32 mouse cellular contexts compared by ENCODE assay signal in genomic region chr16:52804365-52804764, GRCm38 (mm10).
"Had no signal": no experiment of that assay in that cellular context is flagged by ENCODE, and none has a peak within 500 bp of the region (broad histone marks: within the 10 kb centered on the region; RNA-seq: fewer than 3 reads in every experiment).

No protein-coding gene starts in this region.

- H3K4me1 ChIP-seq: limb, embryonic 10.5 days; limb, embryonic 12.5 days; limb, embryonic 13.5 days; limb, embryonic 15.5 days; liver, embryonic 12.5 days; liver, embryonic 13.5 days; liver, embryonic 15.5 days; lung, embryonic 15.5 days; megakaryocyte, embryonic 14.5 days; midbrain, embryonic 10.5 days; midbrain, embryonic 12.5 days; midbrain, embryonic 13.5 days; midbrain, embryonic 15.5 days; neural tube, embryonic 12.5 days had no signal

- H3K4me3 ChIP-seq: limb, embryonic 10.5 days; limb, embryonic 12.5 days; limb, embryonic 13.5 days; limb, embryonic 15.5 days; liver, embryonic 12.5 days; liver, embryonic 13.5 days; liver, embryonic 15.5 days; lung, embryonic 15.5 days; megakaryocyte, embryonic 14.5 days; midbrain, embryonic 10.5 days; midbrain, embryonic 12.5 days; midbrain, embryonic 13.5 days; midbrain, embryonic 15.5 days; myocyte; neural tube, embryonic 12.5 days had no signal

- DNase-seq: left cerebral cortex, postnatal 4 days; liver; liver, embryonic 13.5 days; liver, postnatal 0 days; lung, adult 18-20 months; lung, adult 2 months; lung, embryonic 14.5 days; lung, postnatal 10 days; lung, postnatal 14 days; lung, postnatal 36 days; lung, postnatal 4 days; midbrain, embryonic 14.5 days had no signal

- H3K27ac ChIP-seq: limb, embryonic 10.5 days; limb, embryonic 12.5 days; limb, embryonic 13.5 days; limb, embryonic 15.5 days; liver, embryonic 12.5 days; liver, embryonic 13.5 days; liver, embryonic 14.5 days; liver, embryonic 15.5 days; lung, embryonic 15.5 days; macrophage; midbrain, embryonic 10.5 days; midbrain, embryonic 12.5 days; midbrain, embryonic 13.5 days; midbrain, embryonic 15.5 days; neural tube, embryonic 12.5 days had no signal

- H3K9ac ChIP-seq: limb, embryonic 12.5 days; limb, embryonic 13.5 days; limb, embryonic 15.5 days; liver, embryonic 12.5 days; liver, embryonic 13.5 days; liver, embryonic 14.5 days; liver, embryonic 15.5 days; liver, postnatal 0 days; lung, embryonic 14.5 days; lung, embryonic 15.5 days; midbrain, embryonic 12.5 days; midbrain, embryonic 13.5 days; midbrain, embryonic 15.5 days; neural tube, embryonic 12.5 days had no signal

- H3K9me3 ChIP-seq: limb, embryonic 10.5 days; limb, embryonic 12.5 days; limb, embryonic 13.5 days; limb, embryonic 15.5 days; liver, embryonic 12.5 days; liver, embryonic 13.5 days; liver, embryonic 15.5 days; lung, embryonic 15.5 days; megakaryocyte, embryonic 14.5 days; midbrain, embryonic 10.5 days; midbrain, embryonic 12.5 days; midbrain, embryonic 13.5 days; midbrain, embryonic 15.5 days; neural tube, embryonic 12.5 days had no signal

- ATAC-seq: liver, embryonic 12.5 days; liver, postnatal 0 days; lung, postnatal 0 days; midbrain, embryonic 13.5 days; midbrain, embryonic 15.5 days; midbrain, embryonic 16.5 days had no signal

- H3K36me3 ChIP-seq: limb, embryonic 10.5 days; limb, embryonic 12.5 days; limb, embryonic 13.5 days; limb, embryonic 15.5 days; liver, embryonic 12.5 days; liver, embryonic 13.5 days; liver, embryonic 15.5 days; lung, embryonic 15.5 days; midbrain, embryonic 10.5 days; midbrain, embryonic 12.5 days; midbrain, embryonic 13.5 days; midbrain, embryonic 15.5 days; neural tube, embryonic 12.5 days had no signal

- H3K4me2 ChIP-seq: limb, embryonic 12.5 days; limb, embryonic 13.5 days; limb, embryonic 15.5 days; liver, embryonic 11.5 days; liver, embryonic 12.5 days; liver, embryonic 13.5 days; liver, embryonic 15.5 days; lung, embryonic 14.5 days; lung, embryonic 15.5 days; midbrain, embryonic 11.5 days; midbrain, embryonic 12.5 days; midbrain, embryonic 13.5 days; midbrain, embryonic 15.5 days; neural tube, embryonic 12.5 days had no signal

- H3K27me3 ChIP-seq: limb, embryonic 12.5 days; limb, embryonic 13.5 days; limb, embryonic 15.5 days; liver, embryonic 12.5 days; liver, embryonic 13.5 days; liver, embryonic 15.5 days; lung, embryonic 15.5 days; megakaryocyte, embryonic 14.5 days; midbrain, embryonic 12.5 days; midbrain, embryonic 13.5 days; midbrain, embryonic 15.5 days; neural tube, embryonic 12.5 days had no signal
